Mouse (Mus musculus) embryonic facial prominence, embryonic 10.5 days (tissue): ENCODE measurements around the gene Cd19. TPM values are rescaled to one million over a fixed set of nuclear protein-coding genes. Genes with fewer than 3 reads are reported as not detected.

Experiments used
- DNase-seq: peaks from one replicate; pipeline ENCODE4 v3.0.0-alpha.2; 2017; ENCODE audit warnings: low spot score
- H3K27ac ChIP-seq: fragments of 300-500 bp; sonication (generic); replicated peaks from 2 replicates; pipeline ENCODE4 v1.5.1; 2016; ENCODE audit warnings: mild to moderate bottlenecking
- H3K27me3 ChIP-seq: fragments of 300-500 bp; sonication (generic); replicated peaks from 2 replicates; pipeline ENCODE4 v1.6.1; 2016; ENCODE audit warnings: low read depth, mild to moderate bottlenecking; ENCODE audit not compliant: poor library complexity, severe bottlenecking
- H3K36me3 ChIP-seq: fragments of 300-500 bp; sonication (generic); replicated peaks from 2 replicates; pipeline ENCODE4 v1.6.1; 2016; ENCODE audit warnings: mild to moderate bottlenecking, moderate library complexity
- H3K4me1 ChIP-seq: fragments of 300-500 bp; sonication (generic); 2 replicates; pipeline ENCODE4 v1.6.1; 2016
- H3K4me3 ChIP-seq: fragments of 300-500 bp; sonication (generic); 2 replicates; pipeline ENCODE4 v1.5.1; 2016; ENCODE audit warnings: mild to moderate bottlenecking, moderate library complexity
- H3K9me3 ChIP-seq: fragments of 300-500 bp; sonication (generic); 2 replicates; pipeline ENCODE4 v1.6.1; 2016; ENCODE audit warnings: mild to moderate bottlenecking
- whole genome bisulfite sequencing: fragments of 180-500 bp; shearing (Covaris S2); methylation state at CpG from one replicate; pipeline ENCODE4 v1.1.7; 2016; 5-methylcytosine and 5-hydroxymethylcytosine counted together
- polyA plus RNA-seq: library from polyadenylated mRNA; unstranded; fragments of >200 nt; fragmentation: Nextera tagmentation; extraction: Ambion mirVana; gene quantifications from 2 replicates; pipeline ENCODE4 v1.2.1, GENCODE M21; 2016

Gene Cd19
- not detected in 2 replicates for polyA plus RNA-seq

DNA sequence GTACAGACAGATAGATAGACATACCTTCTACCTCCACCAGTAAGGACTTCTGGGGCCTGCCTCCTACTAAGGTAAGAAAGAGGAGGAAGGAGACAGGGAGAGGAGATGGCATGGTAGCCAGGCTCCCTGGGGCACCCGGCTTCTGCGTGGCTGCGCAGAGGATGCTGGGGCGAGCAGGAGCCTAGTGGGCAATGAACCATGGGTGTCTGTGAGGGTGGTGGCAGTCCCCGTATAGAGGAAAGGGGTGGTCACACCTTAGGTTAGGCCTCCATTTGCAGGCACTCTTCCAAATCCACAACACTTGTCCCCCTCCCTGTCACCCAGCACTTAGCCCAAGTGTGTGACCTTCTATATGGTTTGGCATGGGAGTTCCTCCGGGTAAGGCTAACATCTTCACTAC is at the start of gene Cd19:
Cd19 (minus strand) TSS at position 165 of the 400 bp plus-strand sequence.
- H3K9me3 ChIP-seq, result no peaks in the 10 kb centered on the region
- 87% methylated on average over 6 of the region's 6 CpGs for WGBS

DNA sequence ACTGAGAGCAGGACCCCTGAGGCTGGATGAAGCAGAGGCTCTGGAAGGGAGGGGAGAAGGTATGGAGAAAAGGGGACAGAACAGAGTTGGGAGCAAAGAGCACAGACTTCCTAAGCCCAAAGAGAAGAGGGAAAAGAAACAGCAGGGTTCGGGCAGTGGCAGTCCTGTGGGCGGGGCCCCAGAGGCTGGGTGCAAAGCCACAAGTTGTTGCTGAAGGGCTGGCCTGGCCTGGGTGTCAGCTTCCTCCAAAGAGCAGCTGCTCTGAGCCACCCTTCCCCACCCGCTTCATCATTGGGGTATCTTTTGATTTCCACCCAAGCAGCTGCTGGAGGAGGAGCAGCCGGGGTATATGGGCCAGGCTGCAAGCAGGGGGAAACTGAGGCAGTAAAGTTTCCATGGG is 49.4 kb upstream of the Cd19 start:
- peaks cover 36% of the 10 kb centered on the region for H3K36me3 ChIP-seq
- 0 out of 2 replicates have a peak overlapping the region, but pooled peaks have one; percentile 8 for H3K27ac ChIP-seq
- DNase-seq, result no peak
- 55% methylated on average over 4 of the region's 4 CpGs for WGBS
- no peak overlapping the region for H3K4me3 ChIP-seq
- no peaks in the 10 kb centered on the region for H3K9me3 ChIP-seq
- peaks cover 53% of the 10 kb centered on the region for H3K4me1 ChIP-seq
- H3K27me3 ChIP-seq, result 0 out of 2 replicates have a peak, but pooled peaks cover 11% of the 10 kb centered on the region

More for the DNA sequence above, at the start of gene Cd19:
- Histone ChIP-seq H3K4me3 (no peak within 1 kb of the TSS), H3K27ac (no peak within 1 kb of the TSS), H3K4me1 (peaks cover 22% of the 10 kb centered on the region), H3K36me3 (no peaks in the 10 kb centered on the region), H3K27me3 (no peaks in the 10 kb centered on the region; the same call in 1 of the 2 replicates)
- no peak for DNase-seq

DNA sequence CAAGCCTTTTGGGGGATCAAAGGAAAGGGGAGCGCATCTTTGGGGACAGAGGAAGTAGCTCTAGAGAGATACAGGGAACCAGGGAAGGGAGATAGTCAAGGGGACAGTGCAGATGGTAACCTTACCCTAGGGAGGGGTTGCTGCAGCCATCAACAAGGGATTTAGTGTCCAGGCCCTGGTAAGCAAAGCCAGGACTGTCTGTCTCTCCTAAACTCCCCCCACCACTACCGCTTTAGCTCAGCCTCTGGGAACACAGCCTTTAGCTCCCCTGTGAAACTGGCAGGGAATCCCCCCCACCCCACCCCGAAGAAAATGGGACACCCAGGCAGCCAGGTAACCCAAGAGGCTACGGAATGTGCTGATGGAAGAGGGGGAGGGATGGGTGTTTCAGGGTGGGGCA is 48.9 kb upstream of the Cd19 start:
- H3K27me3 ChIP-seq, result 0 out of 2 replicates have a peak, but pooled peaks cover 11% of the 10 kb centered on the region
- peaks cover 31% of the 10 kb centered on the region for H3K36me3 ChIP-seq
- no peaks in the 10 kb centered on the region for H3K9me3 ChIP-seq
- WGBS, result 47% methylated on average over 4 of the region's 4 CpGs
- DNase-seq, result no peak
- peak overlapping the region; percentile 8; the same call in 1 of the 2 replicates for H3K27ac ChIP-seq
- H3K4me1 ChIP-seq, result peaks cover 59% of the 10 kb centered on the region
- no peak overlapping the region for H3K4me3 ChIP-seq

DNA sequence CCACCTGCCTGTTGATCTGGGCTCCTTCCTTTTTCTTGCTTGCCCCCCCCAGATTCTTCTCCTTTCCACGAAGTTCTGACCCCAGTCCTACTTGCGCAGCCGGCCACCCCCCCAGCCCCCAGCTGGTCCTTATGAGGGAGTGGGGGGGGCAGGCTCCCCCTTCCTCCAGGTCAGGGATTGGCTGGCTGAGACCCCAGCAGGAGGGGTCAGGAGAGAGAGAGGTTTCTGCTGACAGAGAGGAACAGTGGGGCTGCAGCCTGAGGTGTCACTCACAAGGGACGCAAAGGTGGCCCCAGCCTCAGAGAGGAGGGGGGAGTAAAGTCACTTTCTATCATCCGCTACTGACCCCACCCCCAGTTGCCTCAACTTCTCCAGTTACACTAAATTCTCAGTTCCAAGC is 48.3 kb upstream of the Cd19 start, which contains the start of gene Atp2a1:
Atp2a1 (minus strand) TSS at position 105 of the 400 bp plus-strand sequence.
- H3K36me3 ChIP-seq, result peaks cover 25% of the 10 kb centered on the region
- H3K4me1 ChIP-seq, result peaks cover 60% of the 10 kb centered on the region
- 0 out of 2 replicates have a peak, but pooled peaks cover 11% of the 10 kb centered on the region for H3K27me3 ChIP-seq
- 45% methylated on average over 5 of the region's 5 CpGs for WGBS
- peak within 1 kb of the TSS; percentile 12; the same call in 1 of the 2 replicates for H3K4me3 ChIP-seq
- no peaks in the 10 kb centered on the region for H3K9me3 ChIP-seq
- peak within 1 kb of the TSS; percentile 63 for H3K27ac ChIP-seq
- no peak for DNase-seq

DNA sequence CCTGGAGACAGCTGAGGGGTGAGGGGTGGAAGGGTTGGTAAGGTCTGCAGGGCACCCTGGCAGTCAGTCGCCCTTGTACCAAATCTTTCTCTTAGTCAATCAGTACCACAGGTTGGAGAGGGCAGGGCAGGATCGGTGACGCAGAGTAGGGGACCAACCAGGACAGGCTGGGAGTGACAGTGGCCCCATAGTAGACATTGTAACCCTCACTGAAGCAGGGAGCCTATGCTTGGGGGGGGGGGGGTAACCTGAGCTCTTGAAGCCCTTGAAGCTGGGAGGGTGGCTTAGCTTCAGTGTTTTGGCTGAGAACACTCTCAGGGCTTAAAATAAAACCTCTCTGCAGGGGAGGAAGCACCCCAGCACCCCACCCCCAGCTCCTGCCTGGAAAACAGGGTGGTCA is 46.9 kb upstream of the Cd19 start:
- WGBS, result 63% methylated on average over 3 of the region's 3 CpGs
- peak overlapping the region; percentile 37; the same call in 1 of the 2 replicates for H3K27ac ChIP-seq
- no peak for DNase-seq
- peaks cover 60% of the 10 kb centered on the region for H3K4me1 ChIP-seq
- 0 out of 2 replicates have a peak, but pooled peaks cover 11% of the 10 kb centered on the region for H3K27me3 ChIP-seq
- peaks cover 11% of the 10 kb centered on the region for H3K36me3 ChIP-seq
- no peaks in the 10 kb centered on the region for H3K9me3 ChIP-seq
- H3K4me3 ChIP-seq, result no peak overlapping the region

DNA sequence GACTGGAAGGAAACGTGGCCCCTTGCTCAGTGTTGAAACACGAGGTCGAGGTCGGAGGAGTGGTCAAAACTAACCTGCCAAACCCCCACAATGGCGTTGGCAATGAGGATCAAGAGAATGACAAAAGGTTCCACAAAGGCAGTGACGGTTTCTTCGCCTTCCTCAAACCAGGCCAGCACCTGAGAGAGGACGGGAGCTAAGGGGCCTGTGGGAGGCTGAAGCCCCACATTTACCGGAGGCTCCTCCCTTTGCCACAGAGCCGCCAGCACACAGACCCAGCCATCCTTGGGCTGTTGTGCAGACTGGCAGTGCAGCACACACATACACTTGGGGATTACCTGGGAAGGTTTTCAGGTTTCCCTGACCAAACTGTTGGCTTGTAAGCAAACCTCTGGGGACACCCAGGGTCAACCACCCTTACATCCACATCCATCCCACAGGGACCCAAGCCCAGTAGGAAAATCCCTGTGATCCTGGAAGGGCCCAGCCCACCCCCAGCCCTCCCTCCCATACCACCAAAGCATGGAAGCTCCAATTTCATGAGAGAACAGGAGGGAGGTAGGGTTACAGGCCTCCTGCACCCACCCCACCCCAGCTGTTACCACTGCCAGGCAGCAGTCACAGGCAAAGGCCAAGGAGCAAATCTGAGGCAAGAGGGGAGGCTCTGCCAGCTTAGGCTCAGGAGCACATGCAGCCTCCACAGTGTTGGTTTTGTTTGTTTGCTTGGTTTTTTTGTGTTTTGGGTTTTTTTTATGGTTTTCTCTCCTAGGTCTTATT is 46.1 kb upstream of the Cd19 start:
- WGBS, result 46% methylated on average over 10 of the region's 10 CpGs
- peaks cover 60% of the 10 kb centered on the region for H3K4me1 ChIP-seq
- H3K27me3 ChIP-seq, result 0 out of 2 replicates have a peak, but pooled peaks cover 11% of the 10 kb centered on the region
- no peaks in the 10 kb centered on the region for H3K9me3 ChIP-seq
- H3K27ac ChIP-seq, result peak overlapping the region; percentile 40
- peaks cover 3% of the 10 kb centered on the region for H3K36me3 ChIP-seq
- DNase-seq, result peak; percentile 25
- H3K4me3 ChIP-seq, result 0 out of 2 replicates have a peak overlapping the region, but pooled peaks have one; percentile 14

DNA sequence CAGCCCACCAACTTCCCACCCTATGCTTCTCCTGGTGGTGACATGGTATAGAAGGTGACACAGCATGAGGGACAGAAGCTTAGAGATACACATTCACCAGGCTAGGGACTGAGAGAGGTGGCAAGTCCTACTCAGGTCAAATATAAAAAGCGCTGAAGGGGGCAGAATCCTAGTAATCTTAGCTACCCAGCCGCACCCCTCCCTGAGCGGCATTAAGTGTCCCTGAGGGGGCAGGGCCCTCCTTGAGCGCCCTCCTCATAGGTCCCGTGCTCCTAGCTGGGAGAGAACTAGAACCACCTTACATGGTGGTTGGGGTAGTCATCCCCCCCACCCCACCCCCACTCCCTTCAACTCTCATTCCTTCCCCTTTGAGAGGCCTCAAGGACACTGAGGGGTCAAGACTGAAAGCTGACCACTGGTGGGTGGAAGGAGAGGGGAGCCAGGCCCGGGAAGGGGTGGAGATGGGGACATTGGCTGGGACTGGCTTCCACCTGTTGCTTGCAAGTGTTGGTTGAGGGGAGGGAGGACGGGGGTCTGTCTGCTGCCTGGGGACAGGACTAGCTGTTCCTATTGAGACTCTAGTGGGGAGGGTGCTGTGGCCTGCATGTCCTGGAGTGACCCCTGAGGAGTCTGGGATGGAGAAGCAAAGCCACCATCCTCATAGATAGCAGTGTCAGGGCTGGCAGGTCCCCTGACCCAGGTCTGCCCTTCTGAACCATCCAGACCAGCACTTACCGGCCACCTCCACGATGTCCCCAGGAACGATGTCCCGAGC is 44.3 kb upstream of the Cd19 start:
- no peak overlapping the region for H3K4me3 ChIP-seq
- H3K4me1 ChIP-seq, result peaks cover 45% of the 10 kb centered on the region
- H3K9me3 ChIP-seq, result no peaks in the 10 kb centered on the region
- no peaks in the 10 kb centered on the region for H3K36me3 ChIP-seq
- 82% methylated on average over 11 of the region's 11 CpGs for WGBS
- DNase-seq, result no peak
- H3K27ac ChIP-seq, result no peak overlapping the region
- H3K27me3 ChIP-seq, result 0 out of 2 replicates have a peak, but pooled peaks cover 11% of the 10 kb centered on the region

DNA sequence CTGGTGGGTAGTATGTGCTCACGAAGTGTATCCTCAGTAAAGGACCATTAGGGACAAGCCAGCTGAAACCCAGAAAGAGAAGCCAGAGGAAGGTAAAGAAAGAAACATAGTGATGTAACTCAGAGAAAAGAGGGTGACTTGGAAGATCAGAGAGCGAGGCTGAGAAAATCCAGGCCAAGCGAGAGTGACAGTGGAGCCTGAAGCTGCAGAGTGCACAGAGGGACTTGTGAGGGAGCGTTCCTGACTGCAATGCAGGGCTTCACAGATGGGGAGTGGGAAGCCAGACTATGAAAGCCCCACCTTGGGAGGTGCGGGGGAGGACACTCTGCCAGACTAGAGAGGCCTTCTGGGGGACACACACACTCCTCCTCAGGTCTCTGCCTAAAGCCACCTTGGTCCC is 43.5 kb upstream of the Cd19 start:
- H3K27ac ChIP-seq, result no peak overlapping the region
- H3K36me3 ChIP-seq, result no peaks in the 10 kb centered on the region
- peaks cover 37% of the 10 kb centered on the region for H3K4me1 ChIP-seq
- 79% methylated on average over 5 of the region's 5 CpGs for WGBS
- H3K4me3 ChIP-seq, result no peak overlapping the region
- no peaks in the 10 kb centered on the region for H3K9me3 ChIP-seq
- DNase-seq, result no peak
- 0 out of 2 replicates have a peak, but pooled peaks cover 11% of the 10 kb centered on the region for H3K27me3 ChIP-seq

DNA sequence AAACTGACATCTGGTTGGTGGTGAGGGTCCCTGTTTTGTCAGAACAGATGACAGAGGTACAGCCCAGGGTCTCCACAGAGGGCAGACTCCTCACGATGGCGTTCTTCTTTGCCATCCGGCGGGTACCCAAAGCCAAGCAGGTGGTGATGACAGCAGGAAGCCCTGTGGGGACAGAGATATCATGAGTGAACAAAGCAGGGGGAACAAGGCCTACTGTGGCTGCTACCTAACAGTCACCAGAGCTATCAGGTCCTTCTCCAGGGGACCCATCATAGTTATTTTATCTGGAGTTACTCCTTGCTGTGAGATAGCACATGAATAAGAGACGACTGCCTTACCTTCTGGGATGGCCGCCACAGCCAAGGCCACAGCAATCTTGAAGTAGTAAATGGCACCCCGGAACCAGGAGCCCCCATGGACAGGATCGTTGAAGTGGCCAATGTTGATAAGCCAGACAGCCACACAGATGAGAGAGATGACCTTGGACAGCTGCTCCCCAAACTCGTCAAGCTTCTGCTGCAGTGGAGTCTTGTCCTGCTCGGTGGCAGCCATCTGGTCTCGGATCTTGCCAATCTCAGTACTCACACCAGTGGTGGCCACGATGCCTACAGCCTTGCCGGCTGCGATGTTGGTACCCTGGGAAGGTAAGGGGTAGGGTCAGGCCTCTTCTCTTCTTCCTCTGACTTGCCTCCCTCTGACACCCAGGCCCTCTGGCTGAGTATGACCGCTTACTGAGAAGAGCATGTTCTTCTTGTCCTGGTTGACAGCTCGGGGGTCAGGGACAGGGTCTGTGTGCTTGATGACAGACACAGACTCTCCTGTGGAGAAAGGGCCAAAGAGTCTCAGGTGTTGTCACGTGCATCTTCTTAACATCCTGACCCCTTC is 41.9 kb upstream of the Cd19 start:
- H3K27me3 ChIP-seq, result 0 out of 2 replicates have a peak, but pooled peaks cover 2% of the 10 kb centered on the region
- H3K4me1 ChIP-seq, result peaks cover 22% of the 10 kb centered on the region
- no peak overlapping the region for H3K4me3 ChIP-seq
- H3K36me3 ChIP-seq, result no peaks in the 10 kb centered on the region
- 86% methylated on average over 17 of the region's 17 CpGs for WGBS
- no peaks in the 10 kb centered on the region for H3K9me3 ChIP-seq
- DNase-seq, result no peak
- no peak overlapping the region for H3K27ac ChIP-seq

DNA sequence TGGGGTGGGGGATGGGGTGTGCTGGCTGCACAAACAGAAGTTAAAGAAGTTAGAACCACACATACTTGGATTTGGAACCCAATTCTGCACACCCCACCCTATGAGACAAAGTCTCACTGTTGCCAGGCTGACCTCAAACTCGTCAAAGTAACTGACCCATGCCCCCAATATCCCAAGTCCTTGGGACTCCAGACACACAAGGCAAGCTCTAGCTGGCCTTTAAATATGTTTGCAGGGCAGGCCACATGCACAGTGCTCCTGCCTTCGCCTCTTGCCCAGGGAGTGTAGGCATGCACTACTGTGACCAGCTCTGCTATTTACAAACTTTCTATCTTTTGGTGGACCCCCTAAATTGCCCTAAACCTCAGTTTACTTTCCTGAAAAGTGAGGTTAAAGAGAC is 40.6 kb upstream of the Cd19 start:
- peaks cover 8% of the 10 kb centered on the region for H3K4me1 ChIP-seq
- no peaks in the 10 kb centered on the region for H3K36me3 ChIP-seq
- H3K9me3 ChIP-seq, result no peaks in the 10 kb centered on the region
- H3K27me3 ChIP-seq, result no peaks in the 10 kb centered on the region
- 77% methylated on average over 2 of the region's 2 CpGs for WGBS
- no peak for DNase-seq
- no peak overlapping the region for H3K4me3 ChIP-seq
- H3K27ac ChIP-seq, result no peak overlapping the region

DNA sequence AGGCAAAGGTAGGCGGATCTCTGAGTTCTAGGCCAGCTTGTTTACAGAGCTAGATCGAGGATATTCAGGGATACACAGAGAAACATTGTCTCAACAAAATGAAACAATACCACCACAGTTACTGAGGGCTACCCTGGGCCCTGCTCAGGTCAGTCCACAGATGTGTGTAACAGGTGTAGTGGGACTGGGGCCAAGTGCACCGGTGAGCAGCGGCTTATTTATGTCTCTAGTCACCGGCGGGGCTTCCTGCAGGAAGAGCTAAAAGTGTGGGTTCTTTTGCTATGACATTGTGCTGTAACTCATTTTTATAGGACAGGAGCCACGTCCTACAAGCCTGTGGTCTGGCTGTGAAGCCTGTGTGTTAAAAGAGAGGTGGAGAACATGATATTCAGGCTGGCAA is 39.2 kb upstream of the Cd19 start:
- H3K36me3 ChIP-seq, result peaks cover under 1% of the 10 kb centered on the region; the same call in 1 of the 2 replicates
- H3K27me3 ChIP-seq, result no peaks in the 10 kb centered on the region
- no peak overlapping the region for H3K27ac ChIP-seq
- no peaks in the 10 kb centered on the region for H3K9me3 ChIP-seq
- H3K4me1 ChIP-seq, result peaks cover 5% of the 10 kb centered on the region
- no peak overlapping the region for H3K4me3 ChIP-seq
- DNase-seq, result no peak
- 86% methylated on average over 7 of the region's 7 CpGs for WGBS
